Mouse (Mus musculus): ENCODE measurements around the gene Slc25a38. TPM values are rescaled to one million over a fixed set of nuclear protein-coding genes. Genes with fewer than 3 reads are reported as not detected.

The Slc25a38 gene
- polyA plus RNA-seq, 1 experiment from 2014 or later: 35.5 TPM

DNA sequence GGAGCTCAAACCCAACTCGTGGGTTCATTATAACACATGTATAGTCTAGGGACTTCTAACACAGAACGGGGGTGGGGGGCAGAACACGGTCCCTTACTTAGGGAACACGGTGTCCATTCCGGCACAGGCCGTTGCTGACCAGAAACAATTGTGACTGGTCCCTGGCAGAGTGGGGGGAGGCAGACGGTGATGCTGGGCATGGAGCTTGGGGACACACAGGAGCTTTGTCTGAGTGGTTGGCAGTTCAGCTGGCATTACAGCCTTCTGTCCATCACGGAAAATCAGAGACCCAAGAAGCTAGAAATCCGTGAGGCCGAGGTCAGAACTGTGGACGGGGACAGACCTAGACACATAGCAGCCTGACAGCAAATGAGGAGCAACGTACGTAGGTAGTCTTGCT, 34.3 kb downstream of the Slc25a38 start:
- H3K27me3 ChIP-seq (ENCODE audit: control insufficient read depth, insufficient read depth, low read length): no peaks in the 10 kb centered on the region
- ATAC-seq (ENCODE audit: insufficient read depth, low FRiP score, low TSS enrichment): no peak
- no peak for DNase-seq (ENCODE audit: low spot score)
- WGBS: 89% methylated on average over 13 of the region's 13 CpGs
- H3K4me1 ChIP-seq (ENCODE audit: control insufficient read depth, insufficient read depth, low read length): no peaks in the 10 kb centered on the region
- no peaks in the 10 kb centered on the region for H3K36me3 ChIP-seq (ENCODE audit: control insufficient read depth, insufficient read depth, low read length)
- H3K9ac ChIP-seq (ENCODE audit: low read length): no peak overlapping the region
- H3K9me3 ChIP-seq (ENCODE audit: control insufficient read depth, low read length): no peaks in the 10 kb centered on the region
- no peak overlapping the region for H3K27ac ChIP-seq (ENCODE audit: low read depth, low read length)
- H3K4me3 ChIP-seq (ENCODE audit: low read depth, low read length): no peak overlapping the region
- no peak overlapping the region for H3K4me2 ChIP-seq (ENCODE audit: low read depth)

GRCm38 (mm10) chr9:120149222-120149828, 39.2 kb downstream of the Slc25a38 start, which contains the start of gene Mobp:
Gene Mobp (plus strand): TSS chr9:120149707.
- ATAC-seq (ENCODE audit: insufficient read depth, low FRiP score, low TSS enrichment): no peak
- 45% methylated on average over 11 of the region's 11 CpGs for WGBS
- H3K4me3 ChIP-seq (ENCODE audit: low read depth, low read length): no peak within 1 kb of the TSS

GRCm38 (mm10) chr9:120151152-120151551, 41.0 kb downstream of the Slc25a38 start:
- no peak overlapping the region for H3K9ac ChIP-seq (ENCODE audit: low read length)
- H3K4me1 ChIP-seq (ENCODE audit: control insufficient read depth, insufficient read depth, low read length): no peaks in the 10 kb centered on the region
- ATAC-seq (ENCODE audit: insufficient read depth, low FRiP score, low TSS enrichment) (no peak), DNase-seq (ENCODE audit: low spot score) (no peak)
- H3K27ac ChIP-seq (ENCODE audit: low read depth, low read length): no peak overlapping the region
- no peaks in the 10 kb centered on the region for H3K27me3 ChIP-seq (ENCODE audit: control insufficient read depth, insufficient read depth, low read length)
- H3K4me2 ChIP-seq (ENCODE audit: low read depth): no peak overlapping the region
- no peaks in the 10 kb centered on the region for H3K36me3 ChIP-seq (ENCODE audit: control insufficient read depth, insufficient read depth, low read length)
- no peaks in the 10 kb centered on the region for H3K9me3 ChIP-seq (ENCODE audit: control insufficient read depth, low read length)
- 85% methylated on average over 5 of the region's 5 CpGs for WGBS
- H3K4me3 ChIP-seq (ENCODE audit: low read depth, low read length): no peak overlapping the region

More at GRCm38 (mm10) chr9:120149222-120149828, 39.2 kb downstream of the Slc25a38 start, which contains the start of gene Mobp:
- H3K36me3 ChIP-seq (ENCODE audit: control insufficient read depth, insufficient read depth, low read length): no peaks in the 10 kb centered on the region
- H3K27ac ChIP-seq (ENCODE audit: low read depth, low read length): no peak within 1 kb of the TSS
- H3K4me1 ChIP-seq (ENCODE audit: control insufficient read depth, insufficient read depth, low read length): no peaks in the 10 kb centered on the region
- DNase-seq (ENCODE audit: low spot score): no peak
- H3K27me3 ChIP-seq (ENCODE audit: control insufficient read depth, insufficient read depth, low read length): no peaks in the 10 kb centered on the region
- H3K4me2 ChIP-seq (ENCODE audit: low read depth): no peak within 1 kb of the TSS
- H3K9ac ChIP-seq (ENCODE audit: low read length): no peak within 1 kb of the TSS
- H3K9me3 ChIP-seq (ENCODE audit: control insufficient read depth, low read length): no peaks in the 10 kb centered on the region

DNA sequence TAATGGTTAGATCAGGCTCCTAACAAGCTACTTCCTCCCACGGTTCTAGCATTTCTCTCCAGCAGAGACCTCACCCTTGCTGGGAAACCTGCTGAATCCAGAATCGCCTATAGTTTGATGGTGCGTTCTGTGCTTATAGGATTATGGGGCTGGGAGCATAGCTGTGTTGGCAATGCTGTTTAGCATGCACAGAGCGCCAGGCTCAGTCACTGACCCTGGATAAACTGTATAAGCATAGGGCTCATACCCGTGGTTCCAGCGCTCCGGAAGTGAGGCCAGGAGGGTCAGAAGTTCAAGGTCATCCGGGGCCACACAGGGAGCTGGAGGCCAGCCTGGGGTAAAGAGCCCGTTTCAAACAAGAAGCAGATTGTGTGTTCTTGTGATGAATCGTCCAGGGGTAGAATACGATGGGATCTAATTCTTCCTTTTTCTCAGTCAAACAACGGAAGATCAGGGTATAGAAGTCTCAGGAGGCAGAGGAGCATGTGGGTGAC, 41.8 kb downstream of the Slc25a38 start:
- Histone ChIP-seq H3K27me3 (ENCODE audit: control insufficient read depth, insufficient read depth, low read length) (no peaks in the 10 kb centered on the region), H3K4me1 (ENCODE audit: control insufficient read depth, insufficient read depth, low read length) (no peaks in the 10 kb centered on the region), H3K9ac (ENCODE audit: low read length) (no peak overlapping the region), H3K27ac (ENCODE audit: low read depth, low read length) (no peak overlapping the region), H3K4me3 (ENCODE audit: low read depth, low read length) (no peak overlapping the region), H3K36me3 (ENCODE audit: control insufficient read depth, insufficient read depth, low read length) (no peaks in the 10 kb centered on the region), H3K9me3 (ENCODE audit: control insufficient read depth, low read length) (no peaks in the 10 kb centered on the region), H3K4me2 (ENCODE audit: low read depth) (no peak overlapping the region)
- ATAC-seq (ENCODE audit: insufficient read depth, low FRiP score, low TSS enrichment) (no peak), DNase-seq (ENCODE audit: low spot score) (no peak)
- WGBS: 82% methylated on average over 12 of the region's 12 CpGs

GRCm38 (mm10) chr9:120158047-120158446, 47.9 kb downstream of the Slc25a38 start:
- Histone ChIP-seq H3K4me2 (ENCODE audit: low read depth) (no peak overlapping the region), H3K9me3 (ENCODE audit: control insufficient read depth, low read length) (no peaks in the 10 kb centered on the region), H3K27ac (ENCODE audit: low read depth, low read length) (no peak overlapping the region), H3K9ac (ENCODE audit: low read length) (no peak overlapping the region), H3K36me3 (ENCODE audit: control insufficient read depth, insufficient read depth, low read length) (no peaks in the 10 kb centered on the region), H3K4me3 (ENCODE audit: low read depth, low read length) (no peak overlapping the region), H3K27me3 (ENCODE audit: control insufficient read depth, insufficient read depth, low read length) (no peaks in the 10 kb centered on the region), H3K4me1 (ENCODE audit: control insufficient read depth, insufficient read depth, low read length) (no peaks in the 10 kb centered on the region; the same call in 1 of the 2 replicates)
- DNase-seq (ENCODE audit: low spot score) (no peak), ATAC-seq (ENCODE audit: insufficient read depth, low FRiP score, low TSS enrichment) (no peak)
- 43% methylated on average over 4 of the region's 4 CpGs for WGBS

DNA sequence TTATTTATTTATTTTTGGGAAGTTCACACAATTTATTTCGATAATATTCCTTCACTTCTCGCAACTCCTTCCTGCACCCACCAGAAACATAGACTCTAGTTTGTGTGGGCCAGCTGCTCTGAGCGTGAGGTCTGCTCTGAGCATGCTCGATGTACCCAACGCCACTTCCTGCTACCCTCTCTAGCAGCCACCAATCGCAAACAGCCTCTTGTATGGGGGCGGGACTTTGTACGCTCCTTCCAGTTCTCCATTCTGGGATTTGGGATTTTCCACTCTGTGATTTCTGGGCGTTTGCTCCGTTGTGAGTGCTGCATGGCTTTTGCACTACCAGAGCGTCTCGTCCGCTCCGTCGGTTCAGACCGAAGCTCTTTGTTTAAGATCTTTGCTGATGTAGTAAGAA, 53.7 kb downstream of the Slc25a38 start:
- no peak overlapping the region for H3K27ac ChIP-seq (ENCODE audit: low read depth, low read length)
- no peak for ATAC-seq (ENCODE audit: insufficient read depth, low FRiP score, low TSS enrichment)
- WGBS: 90% methylated on average over 16 of the region's 16 CpGs

GRCm38 (mm10) chr9:120167826-120168225, 57.7 kb downstream of the Slc25a38 start:
- Histone ChIP-seq H3K27me3 (ENCODE audit: control insufficient read depth, insufficient read depth, low read length) (no peaks in the 10 kb centered on the region), H3K36me3 (ENCODE audit: control insufficient read depth, insufficient read depth, low read length) (no peaks in the 10 kb centered on the region), H3K27ac (ENCODE audit: low read depth, low read length) (no peak overlapping the region), H3K4me3 (ENCODE audit: low read depth, low read length) (no peak overlapping the region), H3K9ac (ENCODE audit: low read length) (no peak overlapping the region), H3K4me1 (ENCODE audit: control insufficient read depth, insufficient read depth, low read length) (no peaks in the 10 kb centered on the region), H3K4me2 (ENCODE audit: low read depth) (no peak overlapping the region), H3K9me3 (ENCODE audit: control insufficient read depth, low read length) (no peaks in the 10 kb centered on the region)
- 70% methylated on average over 10 of the region's 11 CpGs for WGBS
- ATAC-seq (ENCODE audit: insufficient read depth, low FRiP score, low TSS enrichment) (no peak), DNase-seq (ENCODE audit: low spot score) (no peak)

More for the DNA sequence above, 53.7 kb downstream of the Slc25a38 start:
- H3K4me1 ChIP-seq (ENCODE audit: control insufficient read depth, insufficient read depth, low read length): no peaks in the 10 kb centered on the region
- H3K9me3 ChIP-seq (ENCODE audit: control insufficient read depth, low read length): no peaks in the 10 kb centered on the region
- no peak overlapping the region for H3K4me2 ChIP-seq (ENCODE audit: low read depth)
- no peaks in the 10 kb centered on the region for H3K27me3 ChIP-seq (ENCODE audit: control insufficient read depth, insufficient read depth, low read length)
- DNase-seq (ENCODE audit: low spot score): no peak
- no peaks in the 10 kb centered on the region for H3K36me3 ChIP-seq (ENCODE audit: control insufficient read depth, insufficient read depth, low read length)
- H3K9ac ChIP-seq (ENCODE audit: low read length): no peak overlapping the region
- H3K4me3 ChIP-seq (ENCODE audit: low read depth, low read length): no peak overlapping the region

DNA sequence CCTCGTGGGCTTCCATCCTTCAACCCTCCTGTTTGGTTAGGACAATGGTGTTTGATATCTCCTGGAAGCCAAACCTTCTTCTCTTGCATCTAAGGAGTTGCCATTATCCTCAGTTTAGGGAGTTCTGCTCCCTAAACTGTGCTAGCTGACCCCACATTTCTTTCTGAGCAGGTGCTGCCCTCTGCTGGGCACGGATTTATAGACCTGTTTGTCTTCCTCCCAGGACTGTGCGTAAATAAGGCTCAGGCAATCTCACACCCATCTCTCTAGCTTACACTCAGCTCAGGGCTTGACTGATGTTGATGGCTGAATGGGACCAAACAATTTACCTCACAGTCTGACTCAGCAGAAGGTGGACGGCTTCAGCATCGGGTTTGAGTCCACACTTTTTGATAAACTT, 61.1 kb downstream of the Slc25a38 start:
- DNase-seq (ENCODE audit: low spot score) (peak; percentile 72), ATAC-seq (ENCODE audit: insufficient read depth, low FRiP score, low TSS enrichment) (no peak)
- no peaks in the 10 kb centered on the region for H3K9me3 ChIP-seq (ENCODE audit: control insufficient read depth, low read length)
- no peak overlapping the region for H3K27ac ChIP-seq (ENCODE audit: low read depth, low read length)
- no peak overlapping the region for H3K4me3 ChIP-seq (ENCODE audit: low read depth, low read length)
- 38% methylated on average over 5 of the region's 5 CpGs for WGBS
- H3K27me3 ChIP-seq (ENCODE audit: control insufficient read depth, insufficient read depth, low read length): no peaks in the 10 kb centered on the region
- H3K9ac ChIP-seq (ENCODE audit: low read length): no peak overlapping the region
- no peaks in the 10 kb centered on the region for H3K36me3 ChIP-seq (ENCODE audit: control insufficient read depth, insufficient read depth, low read length)
- no peaks in the 10 kb centered on the region for H3K4me1 ChIP-seq (ENCODE audit: control insufficient read depth, insufficient read depth, low read length)
- H3K4me2 ChIP-seq (ENCODE audit: low read depth): no peak overlapping the region
